Mouse (Mus musculus) olfactory bulb, adult 2 months (tissue): ENCODE results near the gene Pnisr. TPM values are rescaled to one million over a fixed set of nuclear protein-coding genes. Genes with fewer than 3 reads are reported as not detected.

Experiments used
- H3K27ac ChIP-seq: fragments of 200-500 bp; 2 replicates; pipeline ENCODE4 v1.5.1; 2012; ENCODE audit warnings: low read depth, low read length; ENCODE audit not compliant: insufficient read depth
- H3K4me1 ChIP-seq: fragments of 200-500 bp; 2 replicates; pipeline ENCODE4 v1.6.1; 2012; ENCODE audit warnings: low read length; ENCODE audit not compliant: control insufficient read depth, insufficient read depth
- H3K4me3 ChIP-seq: fragments of 200-500 bp; 2 replicates; pipeline ENCODE4 v1.5.1; 2012; ENCODE audit warnings: mild to moderate bottlenecking, low read depth, low read length, moderate library complexity; ENCODE audit not compliant: insufficient read depth
- CTCF ChIP-seq: fragments of 200-500 bp; IDR thresholded peaks from 2 replicates; pipeline ENCODE4 v1.5.1; 2012; ENCODE audit warnings: low read depth, mild to moderate bottlenecking, low read length, moderate library complexity; ENCODE audit not compliant: insufficient read depth
- POLR2A ChIP-seq: fragments of 200-500 bp; IDR thresholded peaks from 2 replicates; pipeline ENCODE4 v1.6.1; 2012; ENCODE audit warnings: mild to moderate bottlenecking, low read depth, low read length, moderate library complexity; ENCODE audit not compliant: insufficient read depth
- WGBS: fragments of 180-500 bp; shearing (Covaris S2); methylation state at CpG from one replicate; pipeline ENCODE4 v1.1.7; 2018; 5-methylcytosine and 5-hydroxymethylcytosine counted together
- polyA plus RNA-seq: library from polyadenylated mRNA; stranded (reverse); fragments of >200 nt; gene quantifications from 2 replicates; pipeline ENCODE4 v1.2.4, GENCODE M21; 2012; ENCODE audit warnings: low replicate concordance; ENCODE audit not compliant: missing spikeins, insufficient read depth, insufficient read length

The Pnisr gene
- 158 and 248 TPM in 2 replicates for polyA plus RNA-seq

- TF ChIP-seq CTCF, result peak; percentile 57
- TF ChIP-seq POLR2A, result no peak
- peak within 1 kb of the TSS; percentile 72 for H3K4me3 ChIP-seq
- peak within 1 kb of the TSS; percentile 100 for H3K27ac ChIP-seq
- H3K4me1 ChIP-seq, result peaks cover 2% of the 10 kb centered on the region; the same call in 1 of the 2 replicates
- under 1% methylated on average over 50 of the region's 50 CpGs for WGBS
Measured at GRCm38 (mm10) chr4:21847481-21848286, at the start of gene Pnisr. Pnisr (plus strand) TSS chr4:21847583.

- no peak overlapping the region for H3K27ac ChIP-seq
- no peak for TF ChIP-seq CTCF
- TF ChIP-seq POLR2A, result no peak
- WGBS, result 94% methylated on average over 1 of the region's 1 CpGs
- no peaks in the 10 kb centered on the region for H3K4me1 ChIP-seq
- no peak overlapping the region for H3K4me3 ChIP-seq
Measured at GRCm38 (mm10) chr4:21801013-21801412, 46.4 kb upstream of the Pnisr start.

DNA sequence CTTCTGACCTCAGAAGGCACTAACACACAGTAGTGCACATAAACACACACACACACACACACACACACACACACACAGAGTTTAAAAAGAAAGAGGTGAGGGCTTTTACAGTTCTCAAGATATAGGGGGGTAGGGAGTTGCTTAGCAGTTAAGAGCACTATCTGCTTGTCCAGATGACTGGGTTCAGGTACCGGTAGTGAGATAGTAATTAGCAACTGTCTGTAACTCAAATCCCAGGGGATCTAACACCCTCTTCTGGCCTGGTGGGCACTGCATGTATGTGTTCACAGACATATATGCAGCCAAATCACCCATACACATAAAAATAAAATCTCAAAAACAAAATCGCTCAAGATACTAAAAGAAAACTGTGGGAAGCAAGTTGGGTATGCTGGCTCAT lies 45.8 kb upstream of the Pnisr start:
- Histone ChIP-seq H3K27ac (no peak overlapping the region), H3K4me3 (no peak overlapping the region), H3K4me1 (no peaks in the 10 kb centered on the region)
- TF ChIP-seq POLR2A (no peak), CTCF (no peak)
- WGBS, result 94% methylated on average over 2 of the region's 2 CpGs

GRCm38 (mm10) chr4:21807204-21807603 lies 40.2 kb upstream of the Pnisr start:
- no peak overlapping the region for H3K27ac ChIP-seq
- no peak overlapping the region for H3K4me3 ChIP-seq
- TF ChIP-seq CTCF (no peak), POLR2A (no peak)
- no peaks in the 10 kb centered on the region for H3K4me1 ChIP-seq
- 82% methylated on average over 5 of the region's 5 CpGs for WGBS

DNA sequence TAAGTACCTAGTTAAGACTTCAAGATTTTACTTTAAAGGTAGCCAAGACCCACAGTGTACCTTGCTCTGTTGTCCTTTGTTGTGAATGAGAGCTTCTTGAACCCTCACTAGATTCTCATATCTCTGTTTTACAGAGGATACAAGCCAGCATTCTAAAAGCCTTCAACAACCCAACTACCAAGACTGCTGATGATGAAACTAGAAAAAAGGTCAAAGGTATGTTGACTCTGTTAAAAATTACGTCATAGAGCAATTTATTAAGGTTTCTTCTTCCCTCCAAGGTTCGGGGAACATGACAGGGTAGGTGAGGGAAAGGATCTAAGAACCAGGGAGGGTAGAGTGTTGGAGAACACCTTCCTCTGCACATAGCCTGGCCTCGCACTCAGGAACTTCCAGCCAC lies 36.8 kb upstream of the Pnisr start:
- TF ChIP-seq CTCF, result no peak
- TF ChIP-seq POLR2A, result no peak
- no peaks in the 10 kb centered on the region for H3K4me1 ChIP-seq
- no peak overlapping the region for H3K4me3 ChIP-seq
- no peak overlapping the region for H3K27ac ChIP-seq
- WGBS, result 96% methylated on average over 3 of the region's 3 CpGs

DNA sequence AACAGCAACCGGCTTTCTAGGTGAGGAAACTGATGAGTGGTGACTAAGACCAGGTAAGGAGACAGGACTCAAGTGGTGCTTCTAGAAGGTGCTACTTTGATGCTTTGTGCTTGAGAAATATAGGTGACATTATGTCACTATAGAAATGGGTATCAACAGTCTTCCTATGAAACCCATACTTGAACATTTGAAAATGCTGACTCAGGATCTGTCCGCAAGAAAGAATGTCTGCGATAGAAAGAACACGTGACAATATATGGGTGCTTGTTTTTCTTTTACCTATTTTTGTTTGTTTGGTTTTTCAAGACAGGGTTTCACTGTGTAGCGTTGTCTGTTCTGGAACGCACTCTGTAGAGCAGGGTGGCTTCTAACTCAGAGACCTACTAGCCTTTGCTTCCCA lies 34.7 kb upstream of the Pnisr start:
- TF ChIP-seq CTCF, result no peak
- TF ChIP-seq POLR2A, result no peak
- Histone ChIP-seq H3K4me3 (no peak overlapping the region), H3K27ac (no peak overlapping the region), H3K4me1 (no peaks in the 10 kb centered on the region)
- WGBS, result 93% methylated on average over 6 of the region's 6 CpGs

GRCm38 (mm10) chr4:21814029-21814428 lies 33.4 kb upstream of the Pnisr start:
- TF ChIP-seq CTCF (no peak), POLR2A (no peak)
- H3K4me3 ChIP-seq, result no peak overlapping the region
- no peaks in the 10 kb centered on the region for H3K4me1 ChIP-seq
- WGBS, result 14% methylated on average over 2 of the region's 2 CpGs
- no peak overlapping the region for H3K27ac ChIP-seq

- no peak overlapping the region for H3K27ac ChIP-seq
- no peak overlapping the region for H3K4me3 ChIP-seq
- TF ChIP-seq CTCF, result no peak
- no peak for TF ChIP-seq POLR2A
- 36% methylated on average over 2 of the region's 2 CpGs for WGBS
- no peaks in the 10 kb centered on the region for H3K4me1 ChIP-seq
Measured at GRCm38 (mm10) chr4:21826616-21827015, 20.8 kb upstream of the Pnisr start.

GRCm38 (mm10) chr4:21832844-21833243 lies 14.5 kb upstream of the Pnisr start:
- H3K27ac ChIP-seq, result no peak overlapping the region
- H3K4me1 ChIP-seq, result no peaks in the 10 kb centered on the region
- no peak for TF ChIP-seq CTCF
- TF ChIP-seq POLR2A, result no peak
- H3K4me3 ChIP-seq, result no peak overlapping the region
- 97% methylated on average over 8 of the region's 8 CpGs for WGBS
